Mouse (Mus musculus): ENCODE measurements at regions not wholly inside any gene's neighbourhood (a gene's known extent, or its start where the extent isn't known, plus 50 kb on each side); places are given as distances from the start of the nearest gene placed in this dataset.

DNA sequence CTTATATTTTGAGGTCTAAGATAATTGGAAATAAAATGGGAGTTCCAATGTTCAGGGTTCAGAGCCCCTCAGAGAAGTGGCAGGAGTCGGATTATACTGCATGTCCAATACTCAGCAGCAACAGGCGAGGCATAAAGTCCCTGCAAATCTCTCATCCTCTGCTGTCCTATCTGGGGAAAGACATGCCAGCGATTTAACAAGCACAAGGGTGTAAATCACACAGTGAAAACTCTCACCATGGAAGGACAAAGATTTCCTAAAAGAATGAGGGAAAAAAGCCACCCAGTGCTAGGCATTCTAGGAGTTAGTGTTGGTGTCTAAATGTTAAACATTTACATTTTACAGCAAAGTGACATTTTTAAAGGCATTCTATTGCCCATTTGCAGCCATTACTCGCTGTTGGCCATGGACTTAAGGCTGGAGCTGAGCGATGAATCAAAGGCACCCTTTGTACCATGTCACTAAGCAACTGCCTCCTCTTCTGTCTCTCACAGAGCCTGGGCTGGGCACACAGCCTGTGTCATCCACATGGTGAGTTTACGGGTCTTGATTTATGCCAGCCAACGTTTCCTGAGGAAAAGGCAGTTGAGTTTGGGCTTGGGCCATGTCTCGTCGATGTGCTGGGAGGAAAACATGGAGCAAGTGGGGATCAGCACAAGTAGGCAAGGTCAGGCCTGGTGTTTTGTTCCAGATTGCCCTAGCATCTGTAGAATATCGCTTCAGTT, 265.9 kb upstream of the Ncam1 start:
- Histone ChIP-seq H3K27ac (ENCODE audit: low read length) (no peak overlapping the region), H3K9me3 (ENCODE audit: control insufficient read depth, low read length) (no peaks in the 10 kb centered on the region), H3K4me1 (replicated peaks; ENCODE audit: control insufficient read depth, insufficient read depth, low read length) (no peaks in the 10 kb centered on the region), H3K4me2 (ENCODE audit: low read depth, low read length) (no peak overlapping the region), H3K27me3 (ENCODE audit: control insufficient read depth, insufficient read depth, low read depth, low read length) (no peaks in the 10 kb centered on the region), H3K9ac (ENCODE audit: low read length) (no peak overlapping the region), H3K36me3 (ENCODE audit: control insufficient read depth, insufficient read depth, low read length) (no peaks in the 10 kb centered on the region), H3K4me3 (ENCODE audit: low read length) (no peak overlapping the region)
- 76% methylated on average over 10 of the region's 10 CpGs for WGBS
- no peak for ATAC-seq (ENCODE audit: low read depth)

DNA sequence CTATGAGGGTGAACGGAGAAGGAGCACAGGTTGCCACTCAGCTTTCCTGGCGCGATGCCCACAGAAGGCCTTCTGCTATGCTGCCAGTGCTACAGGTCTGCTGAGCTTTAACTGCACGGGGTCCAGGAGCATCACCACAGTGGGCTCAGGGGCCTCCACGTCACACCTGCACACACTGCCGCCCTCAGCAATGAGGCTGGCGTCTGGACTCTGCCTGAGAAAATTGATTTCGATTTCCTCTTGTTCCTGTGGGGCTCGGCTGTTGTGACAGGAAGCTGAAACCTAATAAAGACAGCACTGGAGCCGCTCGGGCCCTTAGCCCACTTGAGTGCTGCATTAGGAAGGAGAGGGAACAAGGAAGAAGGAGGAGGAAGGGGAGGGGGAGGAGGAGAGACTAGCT, 239.5 kb upstream of the Ncam1 start:
- ATAC-seq (ENCODE audit: low read depth): no peak
- 36% methylated on average over 11 of the region's 11 CpGs for WGBS
- Histone ChIP-seq H3K36me3 (ENCODE audit: control insufficient read depth, insufficient read depth, low read length) (no peaks in the 10 kb centered on the region), H3K27ac (ENCODE audit: low read length) (no peak overlapping the region), H3K4me3 (ENCODE audit: low read length) (no peak overlapping the region), H3K9ac (ENCODE audit: low read length) (no peak overlapping the region), H3K9me3 (ENCODE audit: control insufficient read depth, low read length) (no peaks in the 10 kb centered on the region), H3K27me3 (ENCODE audit: control insufficient read depth, insufficient read depth, low read depth, low read length) (no peaks in the 10 kb centered on the region), H3K4me2 (ENCODE audit: low read depth, low read length) (no peak overlapping the region), H3K4me1 (replicated peaks; ENCODE audit: control insufficient read depth, insufficient read depth, low read length) (peaks cover 2% of the 10 kb centered on the region; the same call in 1 of the 2 replicates)

DNA sequence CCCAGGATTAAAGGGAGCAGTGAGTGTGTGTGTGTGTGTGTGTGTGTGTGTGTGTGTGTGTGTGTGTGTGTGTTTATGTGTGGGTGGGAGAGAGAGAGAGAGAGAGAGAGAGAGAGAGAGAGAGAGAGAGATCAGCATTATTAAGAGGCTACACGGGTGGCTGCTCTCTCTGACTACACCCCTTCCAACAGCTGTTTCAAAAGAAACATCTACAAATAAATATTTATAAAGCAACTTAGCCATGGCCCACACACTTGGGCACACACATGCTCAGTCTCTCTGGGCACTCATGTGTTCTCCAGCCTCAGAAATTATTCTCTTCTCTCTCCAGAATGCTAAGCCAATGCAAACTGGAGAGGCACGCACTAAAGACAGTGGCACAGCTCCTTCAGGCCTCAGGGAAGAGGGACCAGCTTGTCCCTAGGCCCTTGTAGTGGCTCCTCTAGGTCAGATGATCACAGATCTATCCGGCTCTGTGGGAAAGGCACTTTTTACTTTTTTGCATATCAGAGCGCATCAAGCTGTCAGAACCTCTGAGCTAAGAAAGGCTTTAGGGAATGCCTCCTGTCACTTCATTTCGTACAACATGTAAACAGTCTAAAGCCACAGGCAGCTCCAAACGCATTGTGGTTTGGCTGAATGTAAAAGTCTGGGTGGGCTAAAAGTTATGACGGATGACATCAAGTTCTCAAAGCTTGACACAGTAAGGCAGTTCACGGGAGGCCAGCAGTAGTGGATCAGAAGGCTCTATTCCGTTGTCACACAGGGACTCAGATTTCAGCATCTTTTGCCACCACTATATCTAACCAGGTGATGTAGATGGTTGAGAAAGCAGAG, 233.8 kb upstream of the Ncam1 start:
- Histone ChIP-seq H3K4me1 (replicated peaks; ENCODE audit: control insufficient read depth, insufficient read depth, low read length) (peaks cover 4% of the 10 kb centered on the region; the same call in 1 of the 2 replicates), H3K36me3 (ENCODE audit: control insufficient read depth, insufficient read depth, low read length) (no peaks in the 10 kb centered on the region), H3K9me3 (ENCODE audit: control insufficient read depth, low read length) (no peaks in the 10 kb centered on the region), H3K27ac (ENCODE audit: low read length) (0 out of 2 replicates have a peak overlapping the region, but pooled peaks have one; percentile 22), H3K27me3 (ENCODE audit: control insufficient read depth, insufficient read depth, low read depth, low read length) (no peaks in the 10 kb centered on the region), H3K4me3 (ENCODE audit: low read length) (no peak overlapping the region), H3K4me2 (ENCODE audit: low read depth, low read length) (no peak overlapping the region), H3K9ac (ENCODE audit: low read length) (no peak overlapping the region)
- WGBS: 35% methylated on average over 9 of the region's 9 CpGs
- peak; percentile 89 for ATAC-seq (ENCODE audit: low read depth)

DNA sequence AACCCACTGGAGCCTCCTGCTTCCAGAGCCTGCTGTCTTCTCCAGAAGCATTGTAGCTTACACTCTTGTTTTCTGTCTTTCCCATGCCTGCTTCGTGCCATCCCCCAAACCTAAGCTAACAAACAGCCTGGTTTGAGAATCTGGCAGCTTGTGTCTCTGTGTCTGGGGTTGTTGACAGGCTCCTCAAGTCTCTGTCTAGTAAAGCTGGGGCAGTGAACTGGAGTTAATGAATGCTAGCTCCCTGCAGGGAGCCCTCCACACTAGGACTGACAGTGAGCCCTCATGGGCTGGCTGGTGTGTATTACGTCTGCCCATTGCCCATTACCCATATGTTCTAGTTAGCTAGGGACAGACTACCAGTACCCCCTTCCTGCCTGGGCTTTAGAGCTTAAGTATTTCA, 232.6 kb upstream of the Ncam1 start:
- ATAC-seq (ENCODE audit: low read depth): no peak
- Histone ChIP-seq H3K4me1 (replicated peaks; ENCODE audit: control insufficient read depth, insufficient read depth, low read length) (peaks cover 4% of the 10 kb centered on the region; the same call in 1 of the 2 replicates), H3K4me2 (ENCODE audit: low read depth, low read length) (no peak overlapping the region), H3K36me3 (ENCODE audit: control insufficient read depth, insufficient read depth, low read length) (no peaks in the 10 kb centered on the region), H3K27me3 (ENCODE audit: control insufficient read depth, insufficient read depth, low read depth, low read length) (no peaks in the 10 kb centered on the region), H3K9me3 (ENCODE audit: control insufficient read depth, low read length) (no peaks in the 10 kb centered on the region), H3K4me3 (ENCODE audit: low read length) (no peak overlapping the region), H3K27ac (ENCODE audit: low read length) (no peak overlapping the region), H3K9ac (ENCODE audit: low read length) (no peak overlapping the region)
- 50% methylated on average over 2 of the region's 2 CpGs for WGBS

DNA sequence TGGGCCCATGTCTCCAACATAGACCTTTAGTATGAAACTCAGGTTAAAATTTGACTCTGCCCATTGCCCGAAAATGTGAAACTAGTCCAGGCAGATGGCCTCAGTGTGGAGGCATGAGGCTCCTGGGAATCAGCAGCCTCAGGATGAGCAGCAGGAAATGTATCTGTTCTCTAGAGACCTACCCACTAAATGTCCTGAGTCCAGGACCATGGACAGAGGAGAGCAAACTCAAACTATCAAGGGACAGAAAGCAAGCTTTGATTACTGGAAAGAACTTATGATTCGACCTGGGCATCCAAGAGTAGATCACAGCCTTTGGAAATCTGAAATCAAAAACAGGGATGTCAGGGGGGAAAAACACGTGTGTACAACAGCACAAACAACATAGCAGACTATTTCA, 230.3 kb upstream of the Ncam1 start:
- 37% methylated on average over 3 of the region's 3 CpGs for WGBS
- Histone ChIP-seq H3K27me3 (ENCODE audit: control insufficient read depth, insufficient read depth, low read depth, low read length) (no peaks in the 10 kb centered on the region), H3K27ac (ENCODE audit: low read length) (no peak overlapping the region), H3K9me3 (ENCODE audit: control insufficient read depth, low read length) (no peaks in the 10 kb centered on the region), H3K36me3 (ENCODE audit: control insufficient read depth, insufficient read depth, low read length) (no peaks in the 10 kb centered on the region), H3K4me1 (replicated peaks; ENCODE audit: control insufficient read depth, insufficient read depth, low read length) (peaks cover 4% of the 10 kb centered on the region; the same call in 1 of the 2 replicates), H3K4me3 (ENCODE audit: low read length) (no peak overlapping the region), H3K4me2 (ENCODE audit: low read depth, low read length) (no peak overlapping the region), H3K9ac (ENCODE audit: low read length) (no peak overlapping the region)
- no peak for ATAC-seq (ENCODE audit: low read depth)

DNA sequence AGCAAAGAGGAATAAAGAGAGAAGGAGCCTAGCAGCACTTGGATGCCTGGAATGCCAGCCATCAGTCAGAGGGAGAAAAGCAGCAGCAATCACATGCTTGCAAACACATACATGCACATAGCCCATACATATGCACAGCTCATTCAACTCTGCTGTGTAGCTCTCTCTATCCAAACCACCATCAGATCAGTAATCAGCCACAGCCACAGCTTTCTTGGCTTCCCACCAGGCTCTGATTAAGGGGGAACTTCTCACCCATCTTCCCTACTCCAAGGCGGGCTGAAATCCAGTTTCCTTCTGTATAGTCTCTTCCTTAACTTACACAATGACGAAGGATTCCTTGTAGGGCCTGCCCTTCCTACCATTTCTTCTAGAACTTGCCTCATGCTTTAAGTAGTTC, 229.8 kb upstream of the Ncam1 start:
- WGBS: 69% methylated on average over 2 of the region's 2 CpGs
- no peaks in the 10 kb centered on the region for H3K36me3 ChIP-seq (ENCODE audit: control insufficient read depth, insufficient read depth, low read length)
- no peak overlapping the region for H3K4me2 ChIP-seq (ENCODE audit: low read depth, low read length)
- no peak overlapping the region for H3K27ac ChIP-seq (ENCODE audit: low read length)
- no peak for ATAC-seq (ENCODE audit: low read depth)
- H3K9me3 ChIP-seq (ENCODE audit: control insufficient read depth, low read length): no peaks in the 10 kb centered on the region
- no peaks in the 10 kb centered on the region for H3K27me3 ChIP-seq (ENCODE audit: control insufficient read depth, insufficient read depth, low read depth, low read length)
- no peak overlapping the region for H3K4me3 ChIP-seq (ENCODE audit: low read length)
- H3K9ac ChIP-seq (ENCODE audit: low read length): no peak overlapping the region
- H3K4me1 ChIP-seq (replicated peaks; ENCODE audit: control insufficient read depth, insufficient read depth, low read length): peaks cover 4% of the 10 kb centered on the region; the same call in 1 of the 2 replicates

DNA sequence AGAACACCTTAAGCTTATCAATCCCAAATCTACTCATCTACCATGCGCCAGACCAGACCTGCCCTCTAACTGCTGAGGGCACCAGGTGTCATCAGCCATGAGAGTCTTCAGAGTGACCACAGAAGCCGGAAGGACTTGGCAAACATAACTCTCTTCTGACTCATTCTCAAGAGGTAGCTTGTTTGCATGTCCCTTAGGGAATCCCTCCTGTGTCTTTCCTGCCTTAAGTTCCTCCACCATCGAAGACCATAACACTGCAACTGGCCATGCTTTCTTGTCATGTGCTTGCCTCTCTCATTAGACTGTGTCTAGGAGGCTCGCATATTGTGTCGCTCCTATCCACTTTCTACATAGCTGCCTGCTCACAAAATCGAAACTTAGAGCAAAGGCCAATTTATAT, 226.1 kb upstream of the Ncam1 start:
- Histone ChIP-seq H3K9ac (ENCODE audit: low read length) (no peak overlapping the region), H3K9me3 (ENCODE audit: control insufficient read depth, low read length) (no peaks in the 10 kb centered on the region), H3K36me3 (ENCODE audit: control insufficient read depth, insufficient read depth, low read length) (no peaks in the 10 kb centered on the region), H3K4me2 (ENCODE audit: low read depth, low read length) (no peak overlapping the region), H3K27me3 (ENCODE audit: control insufficient read depth, insufficient read depth, low read depth, low read length) (no peaks in the 10 kb centered on the region), H3K4me3 (ENCODE audit: low read length) (no peak overlapping the region), H3K4me1 (replicated peaks; ENCODE audit: control insufficient read depth, insufficient read depth, low read length) (no peaks in the 10 kb centered on the region), H3K27ac (ENCODE audit: low read length) (no peak overlapping the region)
- WGBS: 71% methylated on average over 6 of the region's 6 CpGs
- ATAC-seq (ENCODE audit: low read depth): no peak

DNA sequence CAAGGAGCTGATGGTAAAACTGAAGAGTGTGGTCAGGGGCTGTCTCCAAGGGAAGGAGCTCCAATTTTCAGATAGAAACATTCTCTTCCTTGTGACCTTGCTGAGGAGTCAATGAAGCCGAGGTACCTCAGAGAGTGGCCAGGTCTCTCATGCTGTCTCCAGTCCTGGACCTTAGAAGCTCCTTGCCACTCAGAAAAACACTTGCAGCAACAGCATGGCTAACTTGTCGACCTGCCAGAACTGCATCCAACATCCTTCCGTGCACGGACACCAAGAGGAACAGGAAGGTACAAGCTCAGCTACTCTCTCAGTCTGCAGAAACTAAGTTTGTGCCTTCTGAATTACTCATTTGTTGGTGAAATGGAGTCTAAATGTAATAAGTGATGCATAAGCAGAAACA, 214.9 kb upstream of the Ncam1 start:
- Histone ChIP-seq H3K4me3 (ENCODE audit: low read length) (no peak overlapping the region), H3K9ac (ENCODE audit: low read length) (no peak overlapping the region), H3K4me2 (ENCODE audit: low read depth, low read length) (no peak overlapping the region), H3K27ac (ENCODE audit: low read length) (no peak overlapping the region), H3K9me3 (ENCODE audit: control insufficient read depth, low read length) (no peaks in the 10 kb centered on the region), H3K36me3 (ENCODE audit: control insufficient read depth, insufficient read depth, low read length) (no peaks in the 10 kb centered on the region), H3K4me1 (replicated peaks; ENCODE audit: control insufficient read depth, insufficient read depth, low read length) (no peaks in the 10 kb centered on the region), H3K27me3 (ENCODE audit: control insufficient read depth, insufficient read depth, low read depth, low read length) (no peaks in the 10 kb centered on the region)
- WGBS: 70% methylated on average over 4 of the region's 4 CpGs
- ATAC-seq (ENCODE audit: low read depth): no peak

DNA sequence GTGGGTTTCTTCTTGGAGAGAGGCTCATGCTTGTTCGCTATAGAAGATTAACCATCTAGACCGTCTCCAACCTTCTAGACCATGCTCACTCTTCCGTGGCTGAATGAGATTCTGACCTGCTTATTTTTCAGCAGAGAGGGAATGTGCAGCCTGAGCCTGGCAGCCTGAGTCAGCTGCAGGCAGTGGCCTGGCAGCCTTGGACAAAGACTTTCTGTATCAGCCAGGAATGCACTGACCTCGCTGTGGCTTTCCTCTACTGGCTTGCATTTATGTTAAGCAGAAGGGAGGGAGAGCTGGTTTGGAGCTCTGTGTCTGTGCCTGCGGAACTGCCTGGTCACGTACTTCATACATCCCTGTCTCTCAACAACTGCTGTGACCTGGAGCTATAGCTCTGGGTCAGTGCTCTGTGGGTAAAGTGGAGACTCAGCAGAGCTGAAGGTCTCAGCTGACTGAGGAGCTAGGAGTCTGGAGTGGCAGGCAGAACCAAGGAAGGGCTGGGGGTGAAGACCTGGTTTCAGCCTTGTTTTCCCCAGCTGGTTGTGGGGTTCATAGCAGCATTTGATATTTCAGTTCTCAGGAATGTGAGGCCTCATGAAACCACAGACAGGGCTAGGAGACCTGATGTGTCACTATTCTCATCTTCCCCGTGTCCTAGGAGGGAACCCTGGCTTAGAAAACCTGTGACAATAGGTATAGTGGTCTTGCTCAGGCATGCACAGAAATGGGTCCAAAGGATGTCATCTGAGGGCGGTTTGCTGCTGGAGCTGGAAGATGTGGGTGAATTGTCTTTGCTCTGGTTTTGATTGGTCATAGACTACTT, 207.2 kb upstream of the Ncam1 start:
- H3K9ac ChIP-seq (ENCODE audit: low read length): peak overlapping the region; percentile 22; the same call in 1 of the 2 replicates
- H3K4me3 ChIP-seq (ENCODE audit: low read length): no peak overlapping the region
- H3K4me1 ChIP-seq (replicated peaks; ENCODE audit: control insufficient read depth, insufficient read depth, low read length): peaks cover 11% of the 10 kb centered on the region
- no peaks in the 10 kb centered on the region for H3K36me3 ChIP-seq (ENCODE audit: control insufficient read depth, insufficient read depth, low read length)
- 38% methylated on average over 8 of the region's 8 CpGs for WGBS
- H3K27me3 ChIP-seq (ENCODE audit: control insufficient read depth, insufficient read depth, low read depth, low read length): no peaks in the 10 kb centered on the region
- H3K4me2 ChIP-seq (ENCODE audit: low read depth, low read length): 0 out of 2 replicates have a peak overlapping the region, but pooled peaks have one; percentile 1
- no peaks in the 10 kb centered on the region for H3K9me3 ChIP-seq (ENCODE audit: control insufficient read depth, low read length)
- H3K27ac ChIP-seq (ENCODE audit: low read length): peak overlapping the region; percentile 93
- ATAC-seq (ENCODE audit: low read depth): peak; percentile 98

All from lung, embryonic 16.5 days (tissue).